Mouse (Mus musculus) liver, embryonic 12.5 days (tissue): ENCODE data around the gene Armc5. TPM values are rescaled to one million over a fixed set of nuclear protein-coding genes. Genes with fewer than 3 reads are reported as not detected.
A peak's percentile ranks its signal among the peaks of the same experiment; 100 is the strongest.

Experiments used
- ATAC-seq: fragments of 200-750 bp; cut with Nextera tagmentation; 2 replicates; pipeline ENCODE4 v1.8.0; 2017; ENCODE audit warnings: moderate number of reproducible peaks, mild to moderate bottlenecking, moderate library complexity
- H3K27ac ChIP-seq: fragments of 300-500 bp; sonication (generic); 2 replicates; pipeline ENCODE4 v1.5.1; 2016; ENCODE audit warnings: mild to moderate bottlenecking
- H3K27me3 ChIP-seq: fragments of 300-500 bp; sonication (generic); replicated peaks from 2 replicates; pipeline ENCODE4 v1.6.1; 2016; ENCODE audit warnings: mild to moderate bottlenecking, moderate library complexity
- H3K36me3 ChIP-seq: fragments of 300-500 bp; sonication (generic); 2 replicates; pipeline ENCODE4 v1.6.1; 2016; ENCODE audit warnings: mild to moderate bottlenecking, moderate library complexity
- H3K4me1 ChIP-seq: fragments of 300-500 bp; sonication (generic); 2 replicates; pipeline ENCODE4 v1.6.1; 2016
- H3K4me2 ChIP-seq: fragments of 300-500 bp; sonication (generic); 2 replicates; pipeline ENCODE4 v1.6.1; 2016; ENCODE audit warnings: mild to moderate bottlenecking, moderate library complexity
- H3K4me3 ChIP-seq: fragments of 300-500 bp; sonication (generic); 2 replicates; pipeline ENCODE4 v1.5.1; 2016; ENCODE audit warnings: mild to moderate bottlenecking, moderate library complexity
- H3K9ac ChIP-seq: fragments of 300-500 bp; sonication (generic); 2 replicates; pipeline ENCODE4 v1.6.1; 2016; ENCODE audit warnings: mild to moderate bottlenecking, moderate library complexity
- H3K9me3 ChIP-seq: fragments of 300-500 bp; sonication (generic); replicated peaks from 2 replicates; pipeline ENCODE4 v1.6.1; 2016; ENCODE audit warnings: mild to moderate bottlenecking, moderate library complexity
- WGBS: fragments of 180-500 bp; shearing (Covaris S2); methylation state at CpG from one replicate; pipeline ENCODE4 v1.1.7; 2016; ENCODE audit not compliant: insufficient replicate concordance; 5-methylcytosine and 5-hydroxymethylcytosine counted together
- polyA plus RNA-seq: library from polyadenylated mRNA; unstranded; fragments of >200 nt; fragmentation: Nextera tagmentation; extraction: Ambion mirVana; gene quantifications from 2 replicates; pipeline ENCODE4 v1.2.1, GENCODE M21; 2016

Armc5 gene
- 12.7 and 12.8 TPM in 2 replicates for polyA plus RNA-seq

GRCm38 (mm10) chr7:128236856-128237592 lies at the start of gene Armc5:
TSS of gene Armc5 (plus strand) at chr7:128237342.
- peaks cover 33% of the 10 kb centered on the region for H3K4me1 ChIP-seq
- ATAC-seq: peak; percentile 19
- peak within 1 kb of the TSS; percentile 81 for H3K4me3 ChIP-seq
- no peaks in the 10 kb centered on the region for H3K9me3 ChIP-seq
- H3K4me2 ChIP-seq: peak within 1 kb of the TSS; percentile 87
- peak within 1 kb of the TSS; percentile 99 for H3K27ac ChIP-seq
- H3K27me3 ChIP-seq: no peaks in the 10 kb centered on the region
- peak within 1 kb of the TSS; percentile 88 for H3K9ac ChIP-seq
- WGBS: 23% methylated on average over 37 of the region's 37 CpGs
- H3K36me3 ChIP-seq: peaks cover 33% of the 10 kb centered on the region

- H3K9ac ChIP-seq: no peak overlapping the region
- H3K27ac ChIP-seq: no peak overlapping the region
- H3K27me3 ChIP-seq: no peaks in the 10 kb centered on the region
- ATAC-seq: no peak
- H3K4me2 ChIP-seq: no peak overlapping the region
- H3K9me3 ChIP-seq: no peaks in the 10 kb centered on the region
- WGBS: 70% methylated on average over 9 of the region's 9 CpGs
- H3K4me3 ChIP-seq: no peak overlapping the region
- no peaks in the 10 kb centered on the region for H3K36me3 ChIP-seq
- H3K4me1 ChIP-seq: no peaks in the 10 kb centered on the region
Observed at GRCm38 (mm10) chr7:128201607-128202006, 35.5 kb upstream of the Armc5 start.

GRCm38 (mm10) chr7:128203071-128203470 lies 34.1 kb upstream of the Armc5 start:
- H3K9ac ChIP-seq: no peak overlapping the region
- no peaks in the 10 kb centered on the region for H3K4me1 ChIP-seq
- no peak for ATAC-seq
- H3K4me3 ChIP-seq: no peak overlapping the region
- no peak overlapping the region for H3K27ac ChIP-seq
- H3K4me2 ChIP-seq: no peak overlapping the region
- WGBS: 75% methylated on average over 9 of the region's 9 CpGs
- H3K27me3 ChIP-seq: no peaks in the 10 kb centered on the region
- H3K9me3 ChIP-seq: no peaks in the 10 kb centered on the region
- no peaks in the 10 kb centered on the region for H3K36me3 ChIP-seq

GRCm38 (mm10) chr7:128204179-128204578 lies 33.0 kb upstream of the Armc5 start:
- Histone ChIP-seq H3K27ac (no peak overlapping the region), H3K9me3 (no peaks in the 10 kb centered on the region), H3K4me3 (no peak overlapping the region), H3K4me1 (no peaks in the 10 kb centered on the region), H3K36me3 (no peaks in the 10 kb centered on the region), H3K4me2 (no peak overlapping the region), H3K27me3 (no peaks in the 10 kb centered on the region), H3K9ac (no peak overlapping the region)
- ATAC-seq: no peak
- WGBS: 85% methylated on average over 8 of the region's 8 CpGs

- Histone ChIP-seq H3K4me3 (no peak overlapping the region), H3K9me3 (no peaks in the 10 kb centered on the region), H3K36me3 (no peaks in the 10 kb centered on the region), H3K4me1 (no peaks in the 10 kb centered on the region), H3K4me2 (no peak overlapping the region), H3K9ac (no peak overlapping the region), H3K27ac (no peak overlapping the region), H3K27me3 (no peaks in the 10 kb centered on the region)
- ATAC-seq: no peak
- WGBS: 72% methylated on average over 18 of the region's 18 CpGs
Observed at GRCm38 (mm10) chr7:128205695-128206094, 31.4 kb upstream of the Armc5 start.

- no peak for ATAC-seq
- Histone ChIP-seq H3K36me3 (no peaks in the 10 kb centered on the region), H3K27me3 (no peaks in the 10 kb centered on the region), H3K27ac (no peak within 1 kb of the TSS), H3K4me1 (no peaks in the 10 kb centered on the region), H3K9me3 (no peaks in the 10 kb centered on the region), H3K9ac (no peak within 1 kb of the TSS), H3K4me3 (no peak within 1 kb of the TSS), H3K4me2 (no peak within 1 kb of the TSS)
- WGBS: 62% methylated on average over 6 of the region's 6 CpGs
Observed at GRCm38 (mm10) chr7:128206152-128206551, 31.0 kb upstream of the Armc5 start, which contains the start of gene Cox6a2. TSS of gene Cox6a2 (minus strand) at chr7:128206387.

- Histone ChIP-seq H3K4me1 (no peaks in the 10 kb centered on the region), H3K9ac (no peak overlapping the region), H3K9me3 (no peaks in the 10 kb centered on the region), H3K4me3 (no peak overlapping the region), H3K36me3 (no peaks in the 10 kb centered on the region), H3K27ac (no peak overlapping the region), H3K4me2 (no peak overlapping the region), H3K27me3 (no peaks in the 10 kb centered on the region)
- ATAC-seq: no peak
- 5% methylated on average over 4 of the region's 4 CpGs for WGBS
Observed at GRCm38 (mm10) chr7:128208187-128208586, 29.0 kb upstream of the Armc5 start.

GRCm38 (mm10) chr7:128209826-128210225 lies 27.3 kb upstream of the Armc5 start:
- Histone ChIP-seq H3K4me2 (no peak overlapping the region), H3K4me1 (no peaks in the 10 kb centered on the region), H3K9me3 (no peaks in the 10 kb centered on the region), H3K36me3 (no peaks in the 10 kb centered on the region), H3K27ac (no peak overlapping the region), H3K9ac (no peak overlapping the region), H3K4me3 (no peak overlapping the region), H3K27me3 (no peaks in the 10 kb centered on the region)
- ATAC-seq: no peak
- 46% methylated on average over 3 of the region's 3 CpGs for WGBS

- ATAC-seq: no peak
- Histone ChIP-seq H3K4me1 (no peaks in the 10 kb centered on the region), H3K9ac (no peak overlapping the region), H3K36me3 (no peaks in the 10 kb centered on the region), H3K27ac (no peak overlapping the region), H3K27me3 (no peaks in the 10 kb centered on the region), H3K4me2 (no peak overlapping the region), H3K9me3 (no peaks in the 10 kb centered on the region), H3K4me3 (no peak overlapping the region)
- WGBS: 42% methylated on average over 4 of the region's 4 CpGs
Observed at GRCm38 (mm10) chr7:128219952-128220351, 17.2 kb upstream of the Armc5 start.

- ATAC-seq: no peak
- 64% methylated on average over 3 of the region's 3 CpGs for WGBS
- H3K9ac ChIP-seq: no peak overlapping the region
- H3K4me3 ChIP-seq: no peak overlapping the region
- no peak overlapping the region for H3K27ac ChIP-seq
- no peak overlapping the region for H3K4me2 ChIP-seq
- no peaks in the 10 kb centered on the region for H3K27me3 ChIP-seq
- no peaks in the 10 kb centered on the region for H3K9me3 ChIP-seq
- H3K36me3 ChIP-seq: no peaks in the 10 kb centered on the region
- H3K4me1 ChIP-seq: no peaks in the 10 kb centered on the region
Observed at GRCm38 (mm10) chr7:128220936-128221335, 16.2 kb upstream of the Armc5 start.

GRCm38 (mm10) chr7:128231741-128232140 lies 5.4 kb upstream of the Armc5 start:
- no peak overlapping the region for H3K9ac ChIP-seq
- peaks cover 4% of the 10 kb centered on the region for H3K4me1 ChIP-seq
- peaks cover 9% of the 10 kb centered on the region; the same call in 1 of the 2 replicates for H3K27me3 ChIP-seq
- H3K27ac ChIP-seq: no peak overlapping the region
- H3K36me3 ChIP-seq: peaks cover 7% of the 10 kb centered on the region
- no peaks in the 10 kb centered on the region for H3K9me3 ChIP-seq
- 27% methylated on average over 8 of the region's 8 CpGs for WGBS
- H3K4me3 ChIP-seq: no peak overlapping the region
- H3K4me2 ChIP-seq: no peak overlapping the region
- no peak for ATAC-seq

GRCm38 (mm10) chr7:128234796-128235195 lies 2.3 kb upstream of the Armc5 start:
- H3K9me3 ChIP-seq: no peaks in the 10 kb centered on the region

More at GRCm38 (mm10) chr7:128234796-128235195, 2.3 kb upstream of the Armc5 start:
- no peak for ATAC-seq
- Histone ChIP-seq H3K36me3 (peaks cover 10% of the 10 kb centered on the region), H3K27ac (no peak overlapping the region), H3K9ac (no peak overlapping the region), H3K4me1 (peaks cover 21% of the 10 kb centered on the region), H3K4me3 (no peak overlapping the region), H3K4me2 (no peak overlapping the region), H3K27me3 (peaks cover 9% of the 10 kb centered on the region; the same call in 1 of the 2 replicates)
- 58% methylated on average over 2 of the region's 2 CpGs for WGBS
